Comparison of ENCODE assay signal across 8 mouse cellular contexts in the genomic region with DNA sequence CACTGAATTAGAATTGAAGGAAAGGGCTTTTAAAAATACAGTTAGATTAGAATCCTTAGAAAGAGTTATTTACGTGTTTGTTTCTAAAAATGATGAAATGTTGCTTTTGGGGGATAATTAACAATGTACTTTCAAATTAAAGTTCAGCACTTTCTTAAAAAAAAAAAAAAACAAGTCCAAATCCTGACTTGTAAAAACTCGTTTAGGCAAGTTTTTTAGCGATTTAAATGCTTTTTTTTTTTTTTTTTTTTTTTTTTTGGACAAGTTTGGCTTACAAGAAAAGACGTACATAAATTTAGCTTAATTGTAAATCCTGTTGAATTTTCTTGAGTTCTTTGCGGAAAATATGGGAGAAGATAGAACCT. TPM values are rescaled to one million over a fixed set of nuclear protein-coding genes. Genes with fewer than 3 reads are reported as not detected.
DNase-seq lines count a peak whose midpoint lies in the region; ATAC-seq and TF ChIP-seq lines count a peak whose summit lies in the region.

No protein-coding gene starts in this region.

- TF ChIP-seq CTCF in lung, embryonic 14.5 days (IDR thresholded peaks at IDR 0.05; ENCODE audit: low read depth): no peak

- no peaks in the 10 kb centered on the region for H3K9me3 ChIP-seq in lung, embryonic 14.5 days (ENCODE audit: low read depth, low read length)
- no peaks in the 10 kb centered on the region for H3K9me3 ChIP-seq in forebrain, embryonic 10.5 days
- H3K9me3 ChIP-seq in limb, embryonic 10.5 days (replicated peaks): no peaks in the 10 kb centered on the region
- no peaks in the 10 kb centered on the region for H3K9me3 ChIP-seq in neural tube, embryonic 13.5 days

- ATAC-seq in lung, embryonic 14.5 days (ENCODE audit: insufficient read depth): no peak
- no peak for ATAC-seq in neural tube, embryonic 13.5 days (ENCODE audit: low read depth)
- ATAC-seq in inflammation-experienced regulatory T-cells, adult 6 months: no peak

- 0 out of 2 replicates have a peak overlapping the region, but pooled peaks have one; percentile 97 for H3K27ac ChIP-seq in lung, embryonic 14.5 days (ENCODE audit: low read depth)
- peak overlapping the region; percentile 99 for H3K27ac ChIP-seq in forebrain, embryonic 10.5 days
- peak overlapping the region; percentile 99 for H3K27ac ChIP-seq in limb, embryonic 10.5 days
- H3K27ac ChIP-seq in neural tube, embryonic 13.5 days (replicated peaks): peak overlapping the region; percentile 99; the same call in 1 of the 2 replicates

- H3K4me2 ChIP-seq in lung, embryonic 14.5 days: peak overlapping the region; percentile 61
- peak overlapping the region; percentile 71 for H3K4me2 ChIP-seq in neural tube, embryonic 13.5 days

- no peak for DNase-seq in lung, embryonic 14.5 days
- DNase-seq in lung, postnatal 36 days: no peak
- no peak for DNase-seq in forebrain, embryonic 10.5 days (ENCODE audit: extremely low spot score, low spot score)
- no peak for DNase-seq in limb, embryonic 10.5 days (ENCODE audit: low spot score)
- DNase-seq in ovary, postnatal 14 days (ENCODE audit: low spot score): no peak
- no peak for DNase-seq in cerebellum, adult 8-10 months

- no peaks in the 10 kb centered on the region for H3K4me1 ChIP-seq in lung, embryonic 14.5 days (ENCODE audit: insufficient read depth)
- peaks cover 28% of the 10 kb centered on the region for H3K4me1 ChIP-seq in forebrain, embryonic 10.5 days
- H3K4me1 ChIP-seq in limb, embryonic 10.5 days: peaks cover 11% of the 10 kb centered on the region
- H3K4me1 ChIP-seq in neural tube, embryonic 13.5 days (replicated peaks): peaks cover 34% of the 10 kb centered on the region

- no peaks in the 10 kb centered on the region for H3K27me3 ChIP-seq in lung, embryonic 14.5 days (ENCODE audit: insufficient read depth, low read length)
- H3K27me3 ChIP-seq in forebrain, embryonic 10.5 days (ENCODE audit: poor library complexity, severe bottlenecking): no peaks in the 10 kb centered on the region
- no peaks in the 10 kb centered on the region for H3K27me3 ChIP-seq in limb, embryonic 10.5 days (ENCODE audit: low read depth, poor library complexity, severe bottlenecking)
- H3K27me3 ChIP-seq in neural tube, embryonic 13.5 days: no peaks in the 10 kb centered on the region

- peaks cover 7% of the 10 kb centered on the region; the same call in 1 of the 2 replicates for H3K36me3 ChIP-seq in lung, embryonic 14.5 days (ENCODE audit: insufficient read depth)
- H3K36me3 ChIP-seq in forebrain, embryonic 10.5 days (replicated peaks): peaks cover 31% of the 10 kb centered on the region
- H3K36me3 ChIP-seq in limb, embryonic 10.5 days: peaks cover 26% of the 10 kb centered on the region
- H3K36me3 ChIP-seq in neural tube, embryonic 13.5 days: peaks cover 3% of the 10 kb centered on the region; the same call in 1 of the 2 replicates

- 14% methylated on average over 5 of the region's 5 CpGs for WGBS in lung, embryonic 14.5 days
- 30% methylated on average over 5 of the region's 5 CpGs for WGBS in forebrain, embryonic 10.5 days
- WGBS in limb, embryonic 10.5 days: 29% methylated on average over 5 of the region's 5 CpGs
- 23% methylated on average over 5 of the region's 5 CpGs for WGBS in neural tube, embryonic 13.5 days

- peak overlapping the region; percentile 91 for H3K9ac ChIP-seq in lung, embryonic 14.5 days
- H3K9ac ChIP-seq in neural tube, embryonic 13.5 days: peak overlapping the region; percentile 88; the same call in 1 of the 2 replicates

- H3K4me3 ChIP-seq in lung, embryonic 14.5 days (ENCODE audit: low read depth, low read length): peak overlapping the region; percentile 75
- H3K4me3 ChIP-seq in forebrain, embryonic 10.5 days: peak overlapping the region; percentile 88
- H3K4me3 ChIP-seq in limb, embryonic 10.5 days: peak overlapping the region; percentile 89
- peak overlapping the region; percentile 68 for H3K4me3 ChIP-seq in neural tube, embryonic 13.5 days

RNA-seq across cellular contexts. Expression of a gene that starts 1.5 kb away (rescaled TPM):
- polyA plus RNA-seq in lung, embryonic 14.5 days (2014; fragmentation: Nextera tagmentation; extraction: Ambion mirVana): 47.0 and 47.2 TPM in 2 replicates
- 34.7 and 36.8 TPM in 2 replicates for polyA plus RNA-seq in forebrain, embryonic 10.5 days (2016; fragmentation: Nextera tagmentation; extraction: Ambion mirVana)
- polyA plus RNA-seq in limb, embryonic 10.5 days (2016; fragmentation: Nextera tagmentation; extraction: Ambion mirVana): 28.6 and 39.7 TPM in 2 replicates
- polyA plus RNA-seq in neural tube, embryonic 13.5 days (2015; fragmentation: Nextera tagmentation; extraction: Ambion mirVana): 38.3 and 41.1 TPM in 2 replicates
- 100 to 1,000 TPM in 2 of 3 experiments, 10 to 100 TPM in 1; 77.5 to 211 (median 151) TPM for polyA plus RNA-seq in inflammation-experienced regulatory T-cells, adult 6 months (2017; shearing (Covaris generic))

RNA-seq across cellular contexts. Expression of a gene that starts 19.3 kb away (rescaled TPM):
- 102 and 109 TPM in 2 replicates for polyA plus RNA-seq in lung, embryonic 14.5 days (2014; fragmentation: Nextera tagmentation; extraction: Ambion mirVana)
- 122 and 125 TPM in 2 replicates for polyA plus RNA-seq in forebrain, embryonic 10.5 days (2016; fragmentation: Nextera tagmentation; extraction: Ambion mirVana)
- polyA plus RNA-seq in limb, embryonic 10.5 days (2016; fragmentation: Nextera tagmentation; extraction: Ambion mirVana): 92.7 and 96.2 TPM in 2 replicates
- 165 and 187 TPM in 2 replicates for polyA plus RNA-seq in neural tube, embryonic 13.5 days (2015; fragmentation: Nextera tagmentation; extraction: Ambion mirVana)
- polyA plus RNA-seq in inflammation-experienced regulatory T-cells, adult 6 months (2017; shearing (Covaris generic)): 10 to 100 TPM; 56.4 to 72.0 (median 58.3) TPM
